Mouse (Mus musculus) kidney, postnatal 10 days (tissue): ENCODE results near the gene Rbm15.

ENCODE experiments used
- DNase-seq: peaks from one replicate; pipeline ENCODE4 v3.0.0; 2021; ENCODE audit warnings: mixed read lengths

Rbm15 gene

DNA sequence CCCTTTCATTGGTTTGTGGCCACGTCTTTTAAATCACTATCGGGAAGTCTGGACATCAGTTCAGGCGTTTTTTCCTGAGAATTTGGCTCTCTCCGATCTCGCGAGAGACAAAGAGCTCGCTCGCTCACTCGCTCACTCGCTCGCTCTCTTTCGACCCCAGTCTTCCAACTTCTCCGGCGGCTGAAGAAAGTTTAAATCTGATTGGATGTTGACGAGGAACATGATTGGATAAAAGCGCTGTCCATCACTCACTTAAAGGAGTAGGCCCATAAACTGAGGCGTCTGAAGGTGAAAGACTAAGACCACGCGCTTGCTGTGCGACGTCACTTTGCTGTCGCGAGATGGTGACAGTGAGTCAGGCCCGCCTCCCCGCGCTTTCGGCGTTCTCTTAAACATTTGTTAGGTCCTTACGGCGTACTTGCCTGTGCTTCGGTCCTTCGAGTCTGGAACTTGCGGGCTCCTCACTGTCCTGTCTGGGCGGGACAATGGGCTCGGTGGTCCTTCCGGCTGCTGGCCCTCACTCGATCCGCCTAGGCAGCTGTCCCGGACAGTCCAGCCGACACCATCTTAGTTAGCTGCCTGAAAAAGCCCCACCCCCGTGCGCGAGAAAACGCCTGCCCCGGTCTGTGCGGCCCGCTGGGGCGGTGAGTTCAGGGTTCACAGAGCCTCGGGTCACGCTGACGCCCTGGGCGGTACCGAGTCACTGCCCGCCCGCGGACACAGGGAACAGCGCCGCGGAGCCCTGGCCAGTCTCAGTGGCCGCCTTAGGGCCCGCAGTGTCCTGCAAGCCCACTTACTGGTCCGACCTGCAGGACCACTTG is at the start of gene Rbm15:
Gene Rbm15 (minus strand): TSS at position 293 of the 821 bp plus-strand sequence.
- DNase-seq, result peak; percentile 97

DNA sequence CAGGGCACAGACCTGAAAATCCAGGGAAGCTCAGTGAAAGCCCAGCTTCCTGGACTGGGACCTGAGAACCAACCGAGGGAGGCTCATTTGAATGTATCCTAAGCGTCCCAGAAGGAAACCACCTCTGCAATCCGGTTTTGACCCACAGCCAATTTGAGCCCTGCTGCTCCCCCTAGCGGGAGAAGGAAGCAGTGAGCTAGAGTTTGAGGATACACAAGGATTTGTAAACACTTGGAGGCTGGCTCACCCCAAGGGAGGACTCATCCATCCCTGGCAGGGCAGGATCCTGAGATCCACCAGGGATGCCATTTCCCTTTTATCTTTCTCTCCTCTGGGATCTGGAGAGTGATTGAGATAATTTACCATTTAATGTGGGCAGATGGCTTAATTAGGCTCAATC is 45.9 kb upstream of the Rbm15 start:
- DNase-seq, result peak; percentile 79

DNA sequence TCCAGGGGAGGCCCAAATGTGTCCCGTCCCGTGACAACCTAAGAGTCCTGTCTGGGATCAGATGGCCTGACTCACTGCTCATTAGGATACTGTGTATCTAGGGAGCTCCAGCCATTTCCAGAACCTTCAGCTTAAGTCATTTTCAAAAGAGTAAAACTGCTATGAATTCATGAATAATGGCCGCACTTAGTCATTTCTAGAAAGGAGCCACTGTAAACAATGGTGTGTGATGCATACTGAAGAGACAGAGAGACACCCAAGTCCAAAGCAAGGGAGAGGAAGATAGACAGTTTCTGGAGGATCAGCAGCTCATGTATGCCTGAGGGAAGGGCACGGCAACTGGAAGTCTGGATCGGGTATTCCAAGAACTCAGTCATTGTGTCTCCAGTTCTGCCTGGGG is 45.2 kb upstream of the Rbm15 start:
- DNase-seq, result no peak

DNA sequence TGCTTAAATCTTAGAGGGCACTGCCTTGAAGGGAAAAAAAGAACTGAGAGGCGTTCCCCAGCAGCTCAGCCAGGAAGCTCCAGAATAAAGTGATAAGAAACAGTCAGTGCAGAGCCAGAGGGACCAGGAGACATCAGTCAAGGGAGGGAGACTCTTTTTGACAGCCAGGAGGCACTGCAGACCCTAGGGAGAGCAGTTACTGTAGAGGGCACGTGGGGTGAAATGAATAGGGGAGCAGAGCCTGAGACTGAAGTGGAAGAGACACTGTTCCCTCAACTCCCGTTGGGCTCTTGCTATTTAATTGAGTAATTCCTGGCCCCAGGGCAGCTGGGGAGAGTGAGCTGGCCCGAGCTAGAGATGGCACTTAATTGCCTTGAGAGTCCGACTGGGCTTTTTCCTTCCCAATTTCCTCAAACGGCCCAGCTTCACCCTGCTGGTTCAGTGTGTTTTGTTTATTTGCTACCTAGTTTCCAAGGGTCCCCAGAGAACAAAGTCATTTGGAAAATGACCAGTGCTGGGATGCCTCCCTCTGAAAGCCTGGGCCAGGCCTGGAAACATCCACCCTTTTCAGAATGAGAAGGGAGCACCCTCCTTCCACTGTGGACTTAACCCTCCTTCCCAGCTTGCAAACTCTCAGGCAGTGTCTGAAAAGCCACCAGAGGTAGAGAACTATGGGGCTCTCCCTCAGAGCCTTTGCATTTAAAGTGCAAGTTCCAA is 41.6 kb upstream of the Rbm15 start:
- no peak for DNase-seq

DNA sequence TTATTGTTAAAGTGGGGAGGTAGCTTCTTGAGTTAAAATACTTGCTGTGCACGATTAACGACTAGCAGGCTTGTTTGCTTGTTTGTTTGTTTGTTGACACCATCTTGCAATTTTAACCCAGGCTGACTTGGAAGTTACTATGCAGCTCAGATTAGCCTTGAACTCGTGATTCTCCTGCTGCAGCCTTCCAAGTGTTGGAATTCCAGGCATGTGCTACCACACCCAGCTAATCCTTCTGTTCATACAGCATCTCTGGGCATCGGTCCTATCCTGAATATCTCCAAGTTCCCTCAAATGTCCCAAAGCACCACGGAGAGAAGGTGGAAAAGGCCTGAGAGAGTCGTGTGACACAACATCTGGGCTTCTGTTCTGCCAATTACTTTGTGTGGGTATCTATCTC is 35.7 kb upstream of the Rbm15 start:
- no peak for DNase-seq

DNA sequence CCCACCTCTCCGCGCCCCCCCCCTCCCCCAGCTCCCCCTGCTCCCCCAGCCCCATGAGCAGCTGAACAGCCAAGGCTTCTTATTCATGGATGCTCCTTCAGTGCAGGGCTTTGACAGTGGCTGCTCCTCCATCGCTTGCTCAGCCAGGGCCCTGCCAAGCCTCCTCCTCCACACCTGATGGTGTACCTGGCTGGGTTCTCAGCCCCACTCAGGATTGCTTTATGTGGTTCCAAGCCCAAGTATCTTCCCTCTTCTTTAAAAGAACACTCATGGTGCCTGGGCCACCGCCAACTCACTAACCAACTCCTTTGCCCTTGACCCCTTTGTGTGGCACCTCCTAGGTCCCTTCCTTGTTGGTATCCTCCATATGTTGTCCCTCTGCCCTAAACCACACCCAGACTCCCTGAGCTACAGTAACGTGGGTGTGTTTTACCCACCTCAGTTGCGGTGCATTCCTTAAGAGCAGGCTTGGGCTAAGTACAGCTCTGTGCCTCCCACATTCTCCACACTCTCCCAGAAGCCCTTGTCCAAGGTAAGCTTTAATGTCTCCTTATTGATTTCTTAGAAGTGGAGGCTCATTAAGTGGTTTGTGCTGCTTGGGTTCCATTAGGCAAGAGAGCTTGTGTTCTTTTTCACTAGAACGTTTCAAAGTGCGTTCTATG is 34.6 kb upstream of the Rbm15 start:
- no peak for DNase-seq

DNA sequence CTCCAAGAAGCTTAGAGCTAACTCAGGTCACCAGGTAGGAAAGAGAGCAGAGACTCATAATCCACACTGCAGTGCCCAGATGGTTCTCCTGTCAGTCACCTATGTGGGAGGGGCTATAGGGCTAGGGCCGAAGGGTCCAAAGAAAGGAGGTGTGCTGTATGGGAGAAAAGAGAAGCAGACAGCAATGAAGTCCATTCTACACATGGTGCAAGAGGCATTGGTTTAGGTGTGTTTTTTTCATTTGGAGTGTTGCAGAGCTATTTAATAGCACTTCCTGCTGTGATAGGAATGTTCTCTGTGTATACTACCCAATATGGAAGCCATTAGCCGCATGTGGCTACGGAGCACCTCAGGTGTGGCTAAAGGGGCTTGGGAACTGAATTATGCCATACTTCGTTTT is 31.9 kb upstream of the Rbm15 start:
- DNase-seq, result no peak

DNA sequence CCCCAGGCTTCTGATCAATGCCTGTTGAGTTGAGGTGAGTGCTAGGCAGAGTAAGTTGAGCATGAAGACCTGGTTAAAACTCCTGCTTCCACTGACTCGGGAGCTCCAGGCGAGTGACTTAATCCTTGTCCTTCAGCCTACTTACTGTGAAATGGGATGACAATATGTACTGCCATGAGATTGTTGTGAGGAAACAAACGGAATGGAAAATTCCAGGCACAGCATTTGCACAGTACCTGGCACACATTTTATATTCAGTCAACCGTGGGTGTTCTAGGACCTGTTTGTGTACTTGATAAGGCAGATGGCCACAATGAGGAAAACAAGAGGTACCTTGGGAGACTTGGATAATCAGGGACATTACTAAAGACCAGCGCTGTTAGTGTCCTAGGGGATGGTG is 29.9 kb upstream of the Rbm15 start:
- no peak for DNase-seq

DNA sequence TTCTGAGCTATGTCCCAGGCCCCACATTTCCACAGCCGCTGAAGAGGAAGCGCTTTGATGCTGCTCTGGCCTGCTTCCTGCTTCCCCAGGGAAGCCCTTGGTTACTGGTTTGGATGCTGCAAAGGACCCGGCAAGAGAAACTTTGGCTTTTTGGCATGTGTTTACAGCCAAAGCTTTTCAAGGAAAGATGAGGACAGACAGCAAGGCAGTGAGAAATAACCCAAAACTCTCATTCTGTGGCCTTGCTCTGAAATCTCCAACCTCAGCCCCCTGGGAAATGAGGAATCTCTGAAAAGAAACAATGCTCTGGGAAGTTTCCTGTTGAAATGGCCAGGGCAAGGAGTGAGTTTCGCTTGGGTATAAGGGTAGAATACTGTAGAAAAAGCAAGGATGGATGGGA is 26.9 kb upstream of the Rbm15 start:
- peak; percentile 27 for DNase-seq

DNA sequence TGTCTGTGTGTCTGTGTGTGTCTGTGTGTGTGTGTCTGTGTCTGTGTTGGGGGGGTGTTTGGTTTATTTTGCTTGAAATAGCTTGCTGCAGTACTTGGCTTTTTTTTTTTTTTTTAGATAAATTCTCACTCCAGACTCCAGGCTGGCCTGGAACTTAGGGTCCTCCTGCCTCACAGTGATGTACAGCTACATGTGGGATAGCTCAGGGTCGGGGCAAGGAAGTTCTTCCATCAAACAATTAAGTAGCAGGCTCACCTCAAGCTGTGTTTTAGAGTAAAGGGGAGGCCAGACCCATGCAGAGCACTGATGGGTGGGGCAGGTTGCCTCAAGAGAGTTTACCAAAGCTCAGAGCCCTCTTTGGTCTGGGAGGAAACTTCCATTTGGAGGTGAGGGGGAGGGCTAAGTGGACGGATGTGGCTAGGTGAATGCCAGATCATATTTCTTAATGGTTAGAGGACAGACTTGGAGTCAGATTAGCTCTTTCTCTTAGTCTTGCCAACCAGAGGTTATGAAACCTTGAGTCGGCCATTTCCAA is 24.3 kb upstream of the Rbm15 start:
- DNase-seq, result no peak

DNA sequence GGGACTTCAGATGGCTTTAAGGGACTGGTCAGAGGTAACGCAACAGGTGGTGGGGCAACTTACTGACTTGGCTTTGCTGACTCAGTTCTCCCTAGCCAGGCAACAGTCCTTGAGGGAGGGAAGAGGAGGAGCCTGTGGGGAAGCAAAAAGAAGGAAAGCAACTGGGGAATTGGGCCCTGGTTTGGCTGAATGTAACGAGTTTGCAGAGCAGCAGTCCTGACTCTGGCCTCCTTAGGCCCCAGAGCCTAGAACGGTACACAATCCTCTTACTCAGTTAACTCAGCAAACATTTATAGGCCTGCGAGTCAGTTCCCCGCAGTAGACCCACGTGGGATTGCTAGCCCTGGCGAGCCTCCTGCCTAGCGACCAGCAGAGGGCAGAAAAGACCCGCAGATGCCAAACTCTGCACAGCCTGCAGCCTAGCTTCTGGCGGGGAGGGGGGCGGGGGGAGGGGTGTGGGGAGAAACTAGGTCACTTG is 23.5 kb upstream of the Rbm15 start:
- peak; percentile 87 for DNase-seq

DNA sequence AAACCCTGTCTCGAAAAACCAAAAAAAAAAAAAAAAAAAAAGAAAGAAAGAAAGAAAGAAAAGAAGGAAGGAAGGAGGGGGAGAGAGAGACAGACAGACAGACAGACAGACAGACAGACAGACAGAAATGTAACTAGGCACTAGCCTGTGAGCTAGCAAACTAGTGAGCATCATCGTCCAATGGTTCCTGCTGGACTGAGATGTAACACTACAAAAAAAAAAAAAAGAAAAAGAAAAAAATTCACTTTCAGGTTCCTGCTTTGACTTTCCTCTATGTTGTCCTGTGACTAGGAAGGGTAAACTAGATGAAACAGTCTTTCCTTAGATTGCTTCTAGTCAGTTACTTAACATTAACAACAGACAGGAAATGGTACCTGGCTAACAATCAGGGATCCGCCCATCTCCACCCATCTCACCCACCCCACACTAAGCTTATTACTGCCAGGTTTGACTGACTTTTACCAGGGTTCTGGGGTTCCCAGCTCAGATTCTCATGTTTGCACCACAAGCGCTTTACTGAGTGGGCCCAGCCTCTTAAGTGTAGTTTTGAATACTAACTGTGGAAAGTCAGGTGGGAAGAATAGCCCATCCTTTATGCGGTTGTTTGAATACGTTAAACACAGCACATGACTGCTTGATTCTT is 22.3 kb upstream of the Rbm15 start:
- DNase-seq, result no peak

DNA sequence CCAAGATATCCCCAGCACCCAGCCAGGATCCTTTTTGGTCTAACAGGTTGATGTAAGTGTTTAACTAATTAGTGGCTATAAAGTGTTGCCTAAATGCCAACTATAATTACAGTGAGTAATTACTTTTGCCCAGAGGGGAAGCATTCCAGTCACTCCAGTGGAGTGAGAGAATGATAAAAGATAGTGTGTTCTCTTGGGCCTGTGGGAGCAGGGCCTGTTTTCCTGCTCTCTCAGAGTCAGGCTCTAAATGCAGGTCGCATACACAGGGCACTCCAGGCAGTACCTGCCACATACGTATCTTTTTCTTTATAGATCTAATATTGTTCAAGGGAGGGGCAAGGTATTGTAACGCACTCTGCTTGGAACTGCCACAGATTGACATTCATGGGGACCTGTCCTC is 18.2 kb upstream of the Rbm15 start:
- DNase-seq, result no peak

DNA sequence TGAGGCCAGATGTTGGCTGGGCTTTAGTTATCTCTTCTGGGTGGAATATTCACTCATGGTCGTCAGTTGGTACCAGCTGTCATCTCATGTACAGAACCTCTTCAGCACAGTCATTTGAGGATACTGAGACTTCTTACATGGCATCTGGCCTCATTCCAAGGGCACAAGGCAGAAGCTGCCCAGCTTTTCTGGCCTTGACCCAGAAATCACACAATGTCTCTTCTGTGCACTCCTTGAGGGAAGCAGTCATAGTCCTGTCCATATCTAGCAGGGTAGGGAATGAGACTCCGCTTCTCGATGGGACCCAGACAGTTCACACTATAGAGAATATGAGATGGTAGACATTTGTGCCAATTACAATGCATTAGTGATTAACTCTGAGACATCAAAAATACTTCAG is 15.5 kb upstream of the Rbm15 start:
- no peak for DNase-seq

DNA sequence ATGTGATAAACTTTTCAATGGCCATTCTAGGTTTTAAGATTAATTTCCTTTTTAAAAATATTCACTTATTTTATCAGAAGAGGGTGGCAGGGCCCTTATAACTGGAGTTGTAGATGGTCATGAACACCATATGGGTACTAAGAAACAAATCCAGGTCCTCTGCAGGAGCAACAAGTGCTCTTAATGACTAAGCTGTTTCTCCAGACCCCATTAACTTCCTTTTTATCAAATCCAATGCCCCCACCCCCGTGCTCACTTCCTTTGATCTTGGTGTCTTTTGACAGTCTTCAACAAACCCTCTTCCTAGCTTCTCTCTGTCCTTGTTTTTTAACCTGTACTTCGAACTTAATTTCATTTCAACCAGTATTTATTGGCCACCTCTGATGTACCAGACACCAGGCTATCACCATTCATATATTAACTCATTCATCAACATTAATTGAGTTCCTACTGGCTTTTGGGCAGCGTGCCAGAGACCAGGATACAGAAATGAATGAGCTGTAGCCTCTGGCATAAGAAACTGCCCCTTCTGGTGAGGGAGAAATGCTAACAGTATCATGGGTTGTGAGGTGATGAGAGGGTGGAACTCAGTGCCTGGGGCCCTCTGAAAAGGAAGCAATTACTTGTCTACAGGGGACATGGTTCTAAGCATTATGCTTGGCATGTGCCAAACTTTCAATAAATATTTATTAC is 11.7 kb upstream of the Rbm15 start:
- no peak for DNase-seq

DNA sequence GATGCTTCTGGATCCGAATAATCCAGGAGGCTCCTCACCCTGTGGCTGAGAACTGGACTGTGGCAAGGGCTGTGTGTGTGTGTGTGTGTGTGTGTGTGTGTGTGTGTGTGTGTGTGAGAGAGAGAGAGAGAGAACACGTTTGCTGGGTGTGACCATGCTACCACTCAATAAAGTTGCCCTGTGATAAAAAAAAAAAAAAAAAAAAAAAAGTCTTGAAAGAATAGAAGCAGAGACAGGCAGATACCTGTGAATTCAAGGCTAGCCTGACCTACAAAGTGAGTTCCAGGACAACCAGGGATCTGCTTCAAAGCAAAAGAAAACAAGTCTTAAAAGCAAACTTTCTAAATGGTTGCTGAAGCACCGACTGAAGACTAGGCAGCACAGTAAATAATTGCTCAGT is 10.5 kb upstream of the Rbm15 start:
- DNase-seq, result no peak

DNA sequence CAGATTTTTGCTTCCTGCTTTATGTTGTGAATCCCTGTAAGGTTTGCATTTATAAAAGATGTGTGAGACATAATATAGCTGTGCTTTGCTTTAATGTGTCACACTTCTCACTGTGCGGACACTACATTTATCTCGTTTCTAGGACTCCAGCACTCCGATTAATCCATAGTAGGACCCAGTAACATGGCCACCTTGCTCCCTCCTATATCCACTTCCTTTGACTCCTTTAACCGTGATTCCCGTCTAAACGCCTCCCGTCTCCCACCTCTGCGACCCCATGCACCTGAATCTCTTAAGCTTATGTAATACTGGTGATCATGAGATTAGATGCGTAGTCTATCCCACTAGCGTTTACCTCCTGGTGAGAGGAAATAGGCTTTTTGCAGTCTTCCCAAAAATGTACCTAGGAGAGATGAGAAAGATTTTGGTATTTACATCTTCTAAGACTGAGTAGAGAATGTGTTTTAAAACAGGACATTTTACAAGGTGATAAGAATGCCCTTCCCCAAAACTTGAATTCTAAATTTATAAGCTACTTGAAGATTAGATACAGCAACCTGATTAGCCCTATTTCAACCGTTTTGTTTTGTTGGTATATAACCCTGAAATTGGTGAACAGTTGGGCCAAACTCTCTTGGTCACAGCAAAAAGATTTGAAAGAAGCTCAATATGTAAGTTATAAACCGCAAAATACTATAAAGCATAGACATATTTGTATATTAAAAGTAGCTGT is 895 bp upstream of the Rbm15 start:
- DNase-seq, result no peak

DNA sequence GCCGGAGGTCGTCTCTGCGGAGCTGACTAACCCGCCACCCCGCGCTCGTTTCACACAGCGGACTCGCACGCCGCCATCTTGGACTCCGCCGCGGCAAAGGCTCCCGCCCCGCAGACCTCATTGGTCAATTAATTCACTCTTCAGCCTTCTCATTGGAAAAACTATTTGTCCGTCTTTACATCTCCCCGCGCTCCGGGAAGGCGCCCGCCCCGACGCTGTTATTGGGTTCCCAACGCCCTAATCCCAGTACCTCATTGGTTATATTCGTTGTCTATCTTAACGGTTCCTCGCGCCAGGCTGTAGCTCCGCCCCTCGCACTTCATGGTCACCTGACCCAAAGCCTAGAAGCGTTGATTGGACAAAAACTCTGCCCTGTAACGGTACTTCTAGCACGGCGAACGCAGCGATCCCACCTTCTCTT is 503 bp downstream of the Rbm15 start:
- peak; percentile 96 for DNase-seq

DNA sequence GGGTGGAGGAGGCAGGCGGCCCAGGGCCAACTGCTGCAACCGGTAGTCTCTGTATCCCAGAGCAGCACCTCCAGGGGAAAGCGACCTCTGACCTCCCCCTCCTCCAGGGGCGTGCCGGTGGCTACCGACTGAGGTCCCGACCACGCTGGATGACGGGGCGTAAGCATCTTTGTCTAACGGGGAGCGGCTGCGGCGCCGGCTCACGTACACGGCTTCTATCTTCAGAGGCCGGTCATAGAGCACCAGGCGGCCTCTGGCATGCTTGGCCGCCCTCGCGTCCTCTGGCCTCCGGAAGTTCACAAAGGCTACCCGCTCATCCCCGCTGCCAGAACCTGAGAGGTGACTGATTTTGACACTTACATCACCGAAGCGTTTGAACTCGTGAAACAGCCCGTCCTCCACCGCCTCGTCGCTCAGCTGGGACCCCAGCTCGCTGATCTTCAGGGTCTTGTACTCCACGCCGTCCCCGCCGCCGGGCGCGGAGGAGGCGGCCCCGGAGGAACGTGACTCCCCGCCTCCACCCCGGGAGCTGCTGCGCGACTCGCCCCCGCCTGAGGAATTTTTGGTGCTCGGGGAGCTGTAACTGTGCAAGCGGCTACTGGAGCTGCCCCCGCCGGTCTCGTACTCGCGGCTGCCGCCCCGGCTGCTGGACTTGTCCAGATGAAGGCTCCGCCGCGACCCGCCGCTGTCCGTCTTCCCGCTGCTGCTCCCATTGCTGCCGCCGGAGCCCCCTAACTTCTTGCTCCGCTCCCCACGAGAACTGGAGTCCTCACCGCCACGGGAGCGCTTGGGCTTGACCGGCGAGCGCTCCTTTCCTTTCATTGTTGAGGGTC is 1.1 kb downstream of the Rbm15 start:
- DNase-seq, result peak; percentile 76

DNA sequence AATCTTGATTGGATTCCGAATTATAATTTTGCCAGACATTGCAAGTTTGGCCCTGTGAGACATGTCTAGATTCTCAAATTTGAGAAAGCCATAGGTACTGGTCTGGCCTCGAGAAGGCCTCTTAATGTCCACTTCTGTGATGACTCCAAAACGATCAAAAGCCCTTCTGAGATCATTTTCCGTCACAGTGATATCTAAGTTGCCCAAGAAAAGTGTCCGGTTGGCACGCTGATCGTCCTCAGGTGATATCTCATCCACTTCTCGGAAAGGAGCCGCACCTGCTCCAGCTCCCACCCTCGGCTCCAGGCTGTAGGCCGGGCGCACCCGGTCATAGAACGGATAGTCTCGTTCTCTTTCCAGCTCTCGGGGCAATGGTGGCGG is 1.7 kb downstream of the Rbm15 start:
- no peak for DNase-seq
